Mouse (Mus musculus) ovary, postnatal 36 days (tissue): ENCODE measurements around the gene St7.

Experiments used
- DNase-seq: peaks from one replicate; pipeline ENCODE4 v3.0.0; 2022; ENCODE audit warnings: low spot score, mixed read lengths

Gene St7

GRCm38 (mm10) chr6:17906289-17906688 lies 213.6 kb downstream of the St7 start:
- no peak for DNase-seq

DNA sequence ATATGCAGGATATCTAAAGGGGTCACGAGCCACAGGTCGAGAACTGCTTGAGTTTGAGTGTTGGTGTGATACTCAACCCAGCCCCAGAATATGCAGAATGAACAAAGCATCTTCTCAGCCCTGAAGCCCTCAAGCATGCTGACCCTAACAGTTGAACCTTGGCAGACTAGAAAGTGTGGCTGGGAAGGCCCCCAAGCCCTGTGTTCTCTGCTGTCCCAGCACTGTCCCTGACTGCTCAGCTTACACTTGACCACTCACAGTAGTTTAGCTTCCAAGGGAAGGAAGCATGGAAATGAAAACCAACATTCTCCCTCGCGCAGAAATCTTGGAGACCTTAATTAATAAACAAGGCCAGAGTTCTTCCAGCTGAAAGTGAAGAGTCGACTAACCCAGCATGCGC lies 219.6 kb downstream of the St7 start:
- no peak for DNase-seq

GRCm38 (mm10) chr6:17912825-17913224 lies 220.1 kb downstream of the St7 start:
- DNase-seq = no peak

DNA sequence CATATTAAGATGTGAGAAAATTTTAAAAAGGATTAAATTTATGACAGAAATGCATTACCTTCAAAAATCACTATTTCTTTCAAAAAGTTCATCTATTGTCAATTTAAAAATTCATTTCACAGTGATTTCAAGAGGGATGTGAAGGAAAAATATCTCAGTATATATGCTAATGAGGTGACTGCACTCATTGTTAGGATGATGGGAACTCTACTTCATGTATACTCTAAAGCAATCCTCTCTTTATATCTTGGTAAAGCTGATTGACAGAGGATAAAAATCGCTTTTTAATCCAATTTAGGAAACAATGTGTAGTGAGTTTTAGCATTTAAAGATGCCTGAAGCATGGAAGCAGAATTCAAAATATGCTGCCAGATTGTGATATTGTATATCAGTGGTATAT lies 220.6 kb downstream of the St7 start:
- no peak for DNase-seq

DNA sequence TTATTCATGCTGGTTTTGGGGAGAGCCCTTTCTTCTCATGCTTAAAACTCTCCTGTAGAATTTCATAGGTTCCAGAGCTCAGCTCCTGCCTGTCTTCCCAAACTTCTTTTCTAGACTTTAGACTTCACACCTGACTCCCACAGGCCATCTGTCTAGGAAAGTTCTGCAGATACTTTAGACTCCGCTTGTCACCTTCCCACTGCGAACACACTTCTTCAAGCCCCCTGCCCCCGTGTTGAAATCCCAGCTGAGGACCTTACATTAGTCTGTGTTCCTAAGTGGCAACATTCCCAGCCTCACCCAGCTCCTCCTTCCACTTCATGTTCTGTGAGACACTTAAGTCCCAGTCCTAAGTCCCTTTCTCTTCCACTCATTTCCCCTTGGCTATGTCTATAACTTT lies 221.6 kb downstream of the St7 start:
- no peak for DNase-seq

- DNase-seq = no peak
Measured at GRCm38 (mm10) chr6:17917233-17917632, 224.5 kb downstream of the St7 start.

GRCm38 (mm10) chr6:17922180-17922579 lies 229.4 kb downstream of the St7 start:
- DNase-seq = no peak

DNA sequence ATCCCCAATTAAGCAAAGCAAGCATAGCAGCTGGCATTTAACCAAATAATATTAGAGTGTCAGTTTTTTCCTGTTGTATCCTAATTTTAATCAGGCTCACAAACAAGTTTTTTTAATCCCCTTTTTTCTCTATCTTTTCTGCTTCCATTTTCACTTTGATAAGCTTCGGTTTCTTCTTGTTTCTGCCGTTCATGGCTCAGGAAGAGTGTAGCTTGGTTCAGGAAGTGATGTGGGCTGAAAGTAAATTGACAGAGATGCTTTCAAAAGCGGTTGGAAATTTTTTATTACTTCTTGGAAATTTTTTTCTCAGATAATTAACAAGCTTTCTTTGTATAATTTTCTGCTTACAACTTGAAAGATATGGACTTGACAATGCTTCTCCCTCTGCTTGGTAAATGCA lies 230.2 kb downstream of the St7 start:
- no peak for DNase-seq

DNA sequence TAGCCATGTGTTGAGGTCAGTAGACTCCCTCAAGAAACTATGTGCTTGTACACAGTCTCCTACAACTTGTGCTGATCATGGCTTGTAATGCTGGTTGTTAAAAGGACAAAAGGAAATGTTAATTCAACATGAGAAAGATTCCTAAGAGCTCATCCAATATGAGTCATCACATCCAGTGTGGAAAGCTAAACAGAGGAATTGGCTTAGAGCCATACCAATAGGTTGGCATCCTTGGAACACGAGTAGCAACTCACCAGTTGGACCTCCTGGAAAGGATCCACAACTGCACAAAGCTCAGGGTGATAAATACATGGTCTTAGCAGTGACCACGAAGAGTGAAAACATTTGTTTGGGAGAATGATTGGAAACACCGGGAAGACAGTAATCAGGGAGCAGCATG lies 230.6 kb downstream of the St7 start:
- no peak for DNase-seq

- no peak for DNase-seq
Measured at GRCm38 (mm10) chr6:17923894-17924505, 231.3 kb downstream of the St7 start.

DNA sequence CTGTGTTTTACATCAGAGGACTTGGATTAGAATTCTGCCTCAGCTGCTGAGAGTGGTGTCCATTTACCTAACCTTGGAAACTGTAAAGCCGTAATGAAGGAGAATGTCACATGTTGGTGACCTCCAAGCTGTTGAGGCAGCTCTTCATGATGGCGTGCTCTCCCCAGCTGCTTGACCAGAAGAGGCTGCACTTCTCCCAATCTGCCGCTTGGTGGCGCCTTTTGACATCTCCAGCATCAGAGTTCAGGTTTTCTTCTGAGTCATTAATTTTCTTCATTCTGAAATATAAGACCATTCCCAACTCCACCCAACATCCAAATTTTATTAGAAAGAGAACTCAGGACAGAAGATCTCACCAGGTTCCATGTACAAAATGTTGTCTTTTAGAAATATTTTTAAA lies 232.5 kb downstream of the St7 start:
- DNase-seq = peak; percentile 11

DNA sequence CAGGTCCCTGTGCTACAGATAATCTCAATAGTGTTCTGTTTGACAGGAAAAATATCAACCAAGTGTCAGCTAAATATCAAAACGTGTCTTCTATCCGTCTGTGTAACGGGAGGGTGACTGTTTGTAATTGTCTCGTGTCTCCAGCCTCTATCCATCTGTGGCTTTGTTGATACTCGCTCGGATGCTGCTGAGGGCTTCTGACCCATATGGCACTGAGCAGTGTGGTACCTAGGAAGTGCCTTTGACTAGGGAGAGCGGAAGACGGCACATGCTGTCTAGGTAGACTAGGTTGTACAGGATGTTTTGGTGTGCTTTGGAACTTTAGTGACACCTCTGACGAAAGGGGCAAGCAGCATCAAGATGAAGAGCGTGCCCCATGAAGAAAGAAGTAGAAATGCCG lies 235.0 kb downstream of the St7 start:
- DNase-seq = no peak

DNA sequence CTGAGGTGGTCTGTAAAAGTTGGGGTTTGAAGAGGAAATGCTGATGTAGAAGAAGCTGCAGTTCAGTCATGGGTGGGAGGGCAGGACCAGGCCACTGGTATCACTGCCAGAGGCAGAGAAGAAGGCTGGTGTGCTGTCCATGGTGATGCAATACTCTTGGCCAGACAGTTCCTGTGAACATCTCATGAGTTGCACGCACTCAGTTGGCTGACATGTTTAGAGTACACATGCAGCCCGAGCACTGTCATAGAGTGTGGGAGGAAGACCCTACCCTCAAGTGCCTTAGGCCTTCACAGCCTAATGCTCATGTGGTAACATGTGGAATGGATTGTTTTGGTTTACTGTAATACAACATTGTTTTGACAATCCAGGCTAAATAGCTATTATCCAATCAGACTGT lies 238.5 kb downstream of the St7 start:
- DNase-seq = no peak

GRCm38 (mm10) chr6:17931835-17932234 lies 239.1 kb downstream of the St7 start:
- no peak for DNase-seq

GRCm38 (mm10) chr6:17932806-17933205 lies 240.1 kb downstream of the St7 start:
- DNase-seq = peak; percentile 51

GRCm38 (mm10) chr6:17938631-17939346 lies 246.1 kb downstream of the St7 start:
- no peak for DNase-seq

- no peak for DNase-seq
Measured at GRCm38 (mm10) chr6:17941916-17942315, 249.2 kb downstream of the St7 start.

DNA sequence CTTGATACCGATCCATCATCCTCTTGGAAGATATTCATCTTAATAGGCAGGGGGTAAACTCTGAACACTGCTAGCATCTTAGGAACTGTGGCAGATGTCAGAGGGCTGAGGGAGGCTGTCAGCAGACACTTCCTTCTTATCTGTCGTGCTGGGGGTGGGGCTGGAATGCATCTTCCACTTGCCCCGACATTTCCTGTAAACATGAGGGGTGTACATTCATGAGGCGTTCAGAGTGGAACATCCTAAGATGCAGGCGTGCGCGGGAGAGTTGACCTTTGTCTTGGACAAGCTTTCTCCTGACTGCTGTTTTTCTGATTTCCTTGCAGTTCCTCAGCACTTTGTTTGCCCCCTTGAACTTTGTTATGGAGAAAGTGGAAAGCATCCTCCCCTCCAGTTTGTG lies 249.6 kb downstream of the St7 start:
- DNase-seq = no peak

DNA sequence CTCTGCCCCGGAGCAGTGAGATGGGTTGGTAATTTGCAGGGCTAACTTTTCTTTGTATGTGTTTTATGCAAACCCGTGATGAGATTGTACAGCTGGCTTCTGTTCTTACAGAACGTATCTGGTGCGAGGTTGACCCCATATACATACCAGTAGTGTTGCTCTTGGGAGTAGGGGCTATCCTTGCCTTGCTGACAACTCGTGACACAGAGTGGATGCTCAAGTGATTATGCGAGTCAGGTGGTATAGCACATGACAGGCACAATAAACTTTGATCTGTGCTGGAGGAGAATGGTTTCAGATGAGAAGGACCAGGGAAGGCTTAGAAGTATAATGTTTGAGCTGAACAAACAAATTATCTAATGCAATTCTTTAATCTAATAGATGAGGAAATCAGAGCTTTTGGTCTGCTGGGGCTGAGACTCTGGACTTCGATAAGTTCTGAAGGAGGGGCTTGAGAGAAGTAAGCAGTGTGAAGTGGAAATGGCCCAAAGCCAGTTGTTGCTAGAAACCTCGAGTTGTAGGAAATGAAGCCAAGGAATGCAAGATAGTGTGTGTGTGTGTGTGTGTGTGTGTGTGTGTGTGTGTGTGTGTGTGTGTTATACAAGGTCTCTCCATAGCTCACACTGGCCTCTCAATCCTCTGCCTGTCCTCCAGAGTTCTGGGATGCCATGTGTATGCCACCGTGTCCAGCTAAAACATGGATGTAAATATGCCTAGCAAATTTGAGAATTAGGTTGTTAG lies 251.3 kb downstream of the St7 start:
- DNase-seq = no peak

GRCm38 (mm10) chr6:17946456-17946855 lies 253.7 kb downstream of the St7 start:
- DNase-seq = no peak

DNA sequence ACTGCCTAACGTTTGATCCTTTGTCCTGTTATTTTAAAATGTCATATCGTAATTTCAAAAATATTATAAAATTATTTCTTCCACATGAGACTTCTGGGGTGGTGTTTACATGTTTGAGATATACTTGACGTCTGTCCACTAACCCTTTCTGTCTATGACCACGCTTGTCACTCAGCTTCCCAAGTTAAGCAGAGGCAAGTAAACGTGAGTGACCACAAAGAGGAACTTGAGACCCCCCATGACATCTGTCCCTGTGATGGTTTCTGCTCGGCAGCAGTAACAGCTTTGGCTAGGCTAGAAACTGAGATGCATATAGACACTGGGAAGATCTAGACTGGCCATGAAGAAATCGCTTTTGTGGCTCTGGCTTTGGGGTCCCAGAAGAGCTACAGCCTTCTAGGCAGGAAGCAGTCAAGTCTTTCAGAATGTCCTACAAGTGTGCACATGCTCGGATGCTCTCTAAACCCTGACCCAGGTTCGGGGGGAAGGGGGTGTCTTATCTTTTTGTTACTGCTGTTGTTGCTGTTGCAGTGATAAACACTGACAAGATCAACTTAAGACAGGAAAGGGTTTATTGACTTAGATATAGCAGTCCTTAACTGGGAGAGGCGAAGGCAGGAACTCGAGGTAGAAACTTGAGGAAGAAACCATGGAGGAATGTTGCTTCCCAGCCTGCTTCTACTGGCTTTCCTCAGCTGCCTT lies 254.5 kb downstream of the St7 start:
- no peak for DNase-seq

GRCm38 (mm10) chr6:17949103-17949502 lies 256.4 kb downstream of the St7 start:
- DNase-seq = no peak

GRCm38 (mm10) chr6:17951779-17952178 lies 259.0 kb downstream of the St7 start:
- DNase-seq = no peak
